Mouse (Mus musculus): ENCODE measurements around the gene Esyt1.
"Not testable (repeated sequence)": the region's sequence is repeated elsewhere in the genome, so short reads cannot be mapped to it uniquely, and the experiment has no call there.

Gene Esyt1

GRCm38 (mm10) chr10:128525671-128526308 lies at the start of gene Esyt1:
Gene Esyt1, minus strand, starts transcription at chr10:128525871.
- DNase-seq (ENCODE audit: low spot score), result peak; percentile 100

DNA sequence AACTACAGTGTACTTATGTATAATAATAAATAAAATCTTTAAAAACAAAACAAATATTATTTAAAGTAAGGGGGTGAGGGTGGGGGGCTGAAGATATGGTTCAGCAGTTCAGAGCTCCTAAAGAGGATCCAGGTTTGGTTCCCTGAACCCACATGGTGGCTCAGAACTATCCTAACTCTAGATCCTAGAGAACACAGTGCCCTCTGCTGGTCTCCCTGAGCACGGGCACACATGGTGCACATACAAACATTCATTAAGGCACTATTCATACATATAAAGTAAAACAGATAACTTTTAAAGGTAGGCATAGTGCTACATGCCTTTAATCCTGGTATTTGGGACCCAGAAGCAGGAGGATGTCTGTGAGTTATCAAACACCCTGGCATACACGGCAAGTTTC lies 49.4 kb upstream of the Esyt1 start:
- DNase-seq (ENCODE audit: low spot score), result no peak

DNA sequence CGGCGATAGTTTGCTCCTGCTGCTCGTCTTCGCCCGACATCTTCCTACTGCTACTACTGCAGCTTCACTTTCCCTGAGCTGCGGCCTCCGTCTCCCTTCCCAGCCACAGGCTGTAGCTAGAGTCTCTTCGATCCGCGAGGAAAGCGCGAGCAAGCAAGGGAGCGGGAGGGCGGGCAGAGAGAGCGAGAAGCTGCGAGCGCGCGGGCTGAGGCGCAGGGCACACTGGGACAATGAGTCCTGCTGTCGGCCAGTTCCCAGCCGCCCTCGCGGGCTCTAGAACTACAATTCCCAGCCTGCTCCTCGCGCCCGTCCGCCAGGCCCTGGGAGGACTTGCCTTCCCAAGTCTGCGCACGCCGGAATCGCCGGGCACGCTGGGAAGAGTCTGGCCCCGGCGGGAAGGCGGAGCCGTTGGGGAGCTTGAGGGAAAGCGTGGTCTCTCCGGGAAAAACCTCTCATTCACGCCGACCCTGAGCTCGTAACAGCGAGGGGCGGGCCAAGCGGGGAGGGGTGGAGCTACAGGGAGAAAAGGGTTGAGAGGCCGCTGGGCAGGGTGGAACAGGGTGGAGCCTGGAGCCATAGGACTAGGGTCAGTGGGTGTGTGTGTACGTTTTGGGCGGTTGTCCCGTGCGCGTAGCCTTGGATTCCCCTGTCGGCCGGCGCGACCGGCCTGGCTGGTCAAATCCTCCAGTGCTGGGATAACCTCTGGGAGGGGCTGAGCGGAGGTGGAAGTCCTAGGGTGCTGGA lies 40.3 kb upstream of the Esyt1 start, which contains the start of gene Pa2g4:
Gene Pa2g4 (minus strand): TSS at position 200 of the 744 bp plus-strand sequence.
- peak; percentile 100 for DNase-seq (ENCODE audit: low spot score)

DNA sequence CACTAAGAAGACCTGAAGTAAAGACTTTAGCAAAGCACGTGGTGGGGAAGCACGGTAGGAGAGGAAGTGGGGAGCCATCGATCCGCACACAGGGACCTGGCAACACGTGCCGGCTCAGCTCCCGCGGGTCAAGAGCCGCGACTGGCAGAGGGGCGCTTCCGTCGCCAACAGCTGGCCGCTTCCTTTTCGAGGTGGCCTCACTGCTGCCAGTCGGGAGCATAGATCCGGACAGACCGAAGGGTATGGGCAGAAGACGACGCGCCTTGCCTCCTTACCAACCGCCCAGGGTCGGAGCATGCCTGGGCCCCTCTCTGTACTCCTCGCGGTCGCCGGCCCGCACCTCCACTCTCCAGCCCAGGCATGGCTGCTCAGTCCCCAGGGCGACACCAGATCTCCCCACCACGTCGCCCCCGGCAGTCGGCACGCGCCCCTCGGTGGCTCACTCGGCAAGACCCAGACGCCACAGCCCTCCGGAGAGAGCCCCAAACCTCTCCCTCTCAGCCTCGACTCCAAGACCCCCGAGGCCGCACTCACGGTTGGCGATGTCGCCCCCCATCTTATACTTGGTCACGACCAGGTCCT lies 39.6 kb upstream of the Esyt1 start:
- DNase-seq (ENCODE audit: low spot score), result peak; percentile 70

GRCm38 (mm10) chr10:128563544-128563943 lies 37.9 kb upstream of the Esyt1 start:
- no peak for DNase-seq (ENCODE audit: low spot score)

DNA sequence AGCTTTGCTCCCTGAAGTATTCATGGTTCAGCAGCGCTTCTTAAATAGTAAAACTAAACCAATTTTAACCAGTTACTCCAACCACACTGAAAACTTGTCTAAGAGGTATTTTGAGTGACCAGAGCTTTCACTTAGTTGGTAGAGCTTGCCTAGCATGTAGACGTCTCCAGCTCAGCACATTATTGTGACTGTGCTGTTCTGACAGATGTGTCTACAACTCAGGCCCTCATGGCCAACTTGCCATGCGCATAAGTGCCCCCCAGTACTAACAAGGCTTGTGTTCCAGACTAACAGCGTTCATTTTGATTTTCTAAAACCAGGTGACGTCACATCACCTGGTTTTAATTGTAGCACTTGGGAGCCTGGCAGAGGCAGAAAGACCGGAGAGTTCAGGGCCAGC lies 31.3 kb upstream of the Esyt1 start:
- DNase-seq (ENCODE audit: low spot score), result no peak

DNA sequence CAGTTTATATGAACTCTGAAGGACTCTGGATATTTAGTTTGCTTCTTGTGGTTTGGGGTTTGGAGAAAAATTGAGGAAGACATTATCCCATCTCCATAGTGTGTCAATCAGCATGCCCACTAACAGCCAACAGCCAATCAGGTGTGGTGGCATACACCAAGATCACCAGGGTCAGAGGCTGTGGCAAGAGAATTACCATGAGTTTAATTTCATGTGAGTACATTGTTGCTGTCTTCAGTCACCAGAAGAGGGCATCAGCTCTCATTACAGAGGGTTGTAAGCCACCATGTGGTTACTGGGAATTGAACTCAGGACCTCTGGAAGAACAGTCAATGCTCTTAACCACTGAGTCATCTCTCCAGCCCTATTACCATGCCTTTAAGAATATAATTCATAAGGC lies 30.6 kb upstream of the Esyt1 start:
- no peak for DNase-seq (ENCODE audit: low spot score)

GRCm38 (mm10) chr10:128555567-128555966 lies 29.9 kb upstream of the Esyt1 start:
- DNase-seq (ENCODE audit: low spot score), result not testable (repeated sequence)

- DNase-seq (ENCODE audit: low spot score), result not testable (repeated sequence)
These were observed 24.6 kb upstream of the Esyt1 start for GRCm38 (mm10) chr10:128550144-128550823.

DNA sequence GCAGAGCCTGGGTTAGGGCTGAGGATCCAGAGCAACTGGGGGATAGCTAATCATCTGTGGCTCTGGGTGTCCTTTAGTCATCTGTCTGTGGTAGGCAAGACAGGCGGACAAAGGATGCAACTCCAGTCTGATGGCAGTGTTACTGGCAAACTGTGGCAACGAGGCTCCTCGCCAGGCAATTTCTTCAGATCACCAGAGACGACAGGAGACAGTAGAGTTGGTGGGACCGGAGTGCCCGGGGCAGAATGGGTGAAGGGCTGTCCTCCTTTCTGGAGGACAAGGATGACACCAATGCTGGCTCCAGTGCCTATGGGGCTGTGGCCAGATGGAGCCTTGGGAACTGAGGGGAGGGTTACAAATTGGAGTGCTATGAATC lies 24.0 kb upstream of the Esyt1 start:
- peak; percentile 41 for DNase-seq (ENCODE audit: low spot score)

DNA sequence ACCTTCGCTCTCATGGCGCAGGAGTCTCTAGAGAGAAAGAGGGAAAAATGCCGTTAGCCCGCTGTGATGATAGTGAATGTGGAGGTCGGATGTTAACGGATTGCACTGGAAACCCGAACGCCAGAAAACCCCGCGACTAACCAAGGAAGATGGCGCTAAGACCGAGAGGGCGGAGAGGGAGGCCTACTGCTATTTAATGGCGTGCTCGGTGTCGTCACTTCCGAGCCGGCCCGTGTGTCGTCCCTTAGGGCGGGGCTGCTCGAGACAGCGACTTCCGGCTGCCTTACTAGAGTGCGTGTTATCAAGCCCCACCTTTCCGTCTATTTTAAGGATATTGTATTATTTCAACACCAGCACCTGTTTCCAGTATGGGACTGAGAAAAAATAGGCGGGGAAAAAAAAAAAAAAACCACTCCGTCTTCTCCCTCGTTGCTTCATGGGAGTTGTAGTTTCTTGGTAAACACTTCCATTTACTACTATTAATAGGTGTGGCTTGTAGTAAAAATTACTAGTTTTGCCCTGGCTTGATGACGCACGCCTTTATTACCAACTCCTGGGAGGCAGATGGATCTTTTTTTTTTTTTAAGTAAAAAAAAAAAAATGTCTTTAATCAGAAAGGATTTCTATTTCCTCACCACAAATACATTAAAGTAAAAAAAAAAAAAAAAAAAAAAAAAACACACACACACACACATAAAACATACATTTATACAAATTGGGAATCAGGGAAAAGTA lies 23.4 kb upstream of the Esyt1 start, which contains the start of gene Rpl41:
Gene Rpl41 (minus strand): TSS at position 359 of the 735 bp plus-strand sequence.
- DNase-seq (ENCODE audit: low spot score), result peak; percentile 100

DNA sequence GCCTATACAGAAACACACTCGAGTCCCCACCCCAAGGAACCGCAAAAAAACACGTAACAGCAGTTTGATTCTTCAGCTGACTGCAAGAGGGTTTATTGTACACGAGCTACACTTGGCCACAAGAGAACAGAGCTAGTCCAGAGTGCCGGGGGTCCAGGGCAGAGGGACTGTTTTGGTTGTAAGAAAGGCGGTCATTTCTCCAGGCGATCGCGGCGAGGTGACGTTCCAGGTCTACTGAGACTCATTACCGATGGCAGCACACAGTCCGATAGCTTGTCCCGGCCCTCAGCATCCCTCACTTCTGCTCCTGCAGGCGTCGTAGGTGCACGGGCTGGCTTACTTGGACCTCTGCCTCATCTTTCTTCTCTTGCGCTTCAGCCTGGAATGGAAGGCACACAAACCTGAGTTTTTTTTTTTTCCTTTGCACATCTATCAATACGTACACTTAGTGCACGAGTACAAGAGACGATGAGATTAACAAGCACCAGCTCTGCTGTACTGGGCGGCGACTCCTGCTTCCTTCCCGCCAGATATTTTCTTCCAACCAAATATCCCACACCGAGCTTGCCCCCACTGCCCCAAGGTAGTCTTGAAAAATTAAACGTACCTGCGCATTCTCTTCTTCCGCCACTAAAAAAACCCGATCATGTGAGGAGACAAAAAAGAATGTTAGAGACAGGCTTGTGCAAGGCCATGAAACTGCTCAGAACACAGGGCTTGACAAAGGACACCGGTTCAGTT lies 22.6 kb upstream of the Esyt1 start:
- DNase-seq (ENCODE audit: low spot score), result peak; percentile 57

GRCm38 (mm10) chr10:128547361-128548032 lies 21.8 kb upstream of the Esyt1 start, which contains the start of gene Zc3h10:
Gene Zc3h10, minus strand, starts transcription at chr10:128547774.
- DNase-seq (ENCODE audit: low spot score), result peak; percentile 100

DNA sequence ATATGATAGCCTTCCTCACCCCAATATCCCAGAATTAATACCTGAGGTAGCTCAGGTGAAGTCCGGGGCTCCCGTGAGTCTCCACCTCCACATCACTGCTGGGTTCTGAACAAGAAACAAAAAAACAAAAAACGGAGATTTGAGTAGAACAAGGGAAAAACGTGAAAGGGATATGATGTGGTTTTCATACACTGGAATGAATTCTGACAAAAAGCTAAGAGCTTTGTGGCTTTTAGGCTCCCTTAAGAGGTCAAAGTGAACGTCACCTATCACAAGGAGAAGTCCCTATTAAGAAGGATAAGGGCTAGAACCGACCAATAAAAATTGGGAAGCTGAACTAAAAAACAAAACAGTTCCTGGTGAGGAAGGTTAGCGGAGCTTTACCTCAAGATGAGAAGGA lies 21.1 kb upstream of the Esyt1 start:
- DNase-seq (ENCODE audit: low spot score), result no peak

- peak; percentile 94 for DNase-seq (ENCODE audit: low spot score)
These were observed 20.7 kb upstream of the Esyt1 start for GRCm38 (mm10) chr10:128546361-128546760.

GRCm38 (mm10) chr10:128545570-128545898 lies 19.9 kb upstream of the Esyt1 start:
- peak; percentile 37 for DNase-seq (ENCODE audit: low spot score)

DNA sequence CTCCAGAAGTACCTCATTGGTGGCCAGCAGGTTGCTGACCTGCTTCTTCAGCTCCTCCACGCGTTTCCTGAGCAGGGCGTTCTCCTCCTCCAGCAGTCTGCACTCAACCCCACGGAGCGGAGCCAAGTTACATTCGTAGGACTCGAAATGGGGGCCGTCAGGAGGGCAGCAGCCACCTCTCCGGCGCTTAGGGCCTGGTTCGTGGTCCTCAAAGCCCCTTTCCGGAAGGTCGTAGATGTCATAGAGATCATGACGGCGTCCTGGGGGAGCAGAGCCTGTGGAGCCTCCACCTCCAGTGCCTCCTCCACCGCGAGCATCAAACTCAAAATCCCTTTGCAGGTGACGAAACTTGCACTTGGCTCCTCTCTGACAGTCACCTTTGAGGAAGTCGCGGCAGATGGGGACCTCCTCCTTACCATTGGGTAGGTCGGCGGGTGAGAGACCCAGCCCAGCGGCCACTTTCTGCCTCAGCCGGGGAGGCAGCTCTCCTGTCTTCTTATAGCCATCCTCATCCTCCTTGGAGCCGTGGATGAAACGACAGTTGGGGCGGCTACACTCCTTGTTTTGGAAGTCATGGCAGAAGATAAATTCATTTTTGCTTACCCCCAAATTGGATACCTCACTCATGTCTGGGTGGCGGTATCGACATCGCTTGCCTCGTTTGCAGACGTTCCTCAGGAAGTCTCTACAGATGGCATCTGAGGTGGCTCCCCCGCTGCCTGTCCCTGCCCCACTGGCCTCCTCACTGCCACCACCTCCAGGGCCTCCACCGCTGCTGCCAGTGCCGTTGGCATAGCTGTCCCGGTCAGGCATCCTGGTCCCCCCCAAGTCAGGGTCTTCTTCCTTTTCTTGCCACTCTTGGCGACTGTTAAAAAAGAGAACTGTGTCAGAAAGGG lies 19.3 kb upstream of the Esyt1 start:
- DNase-seq (ENCODE audit: low spot score), result no peak

GRCm38 (mm10) chr10:128544151-128544657 lies 18.5 kb upstream of the Esyt1 start:
- DNase-seq (ENCODE audit: low spot score), result no peak

- peak; percentile 41 for DNase-seq (ENCODE audit: low spot score)
These were observed 17.4 kb upstream of the Esyt1 start for GRCm38 (mm10) chr10:128543100-128543499.
